Mouse (Mus musculus): Measurements from ENCODE around the gene Slc2a4. TPM values are rescaled to one million over a fixed set of nuclear protein-coding genes. Genes with fewer than 3 reads are reported as not detected.

The Slc2a4 gene
- polyA plus RNA-seq, 1 experiment from 2014 or later = 19.0 TPM

- Histone ChIP-seq H3K27me3 (ENCODE audit: insufficient read depth, low read length) (no peaks in the 10 kb centered on the region), H3K9me3 (ENCODE audit: low read depth, low read length) (no peaks in the 10 kb centered on the region), H3K4me2 (peak within 1 kb of the TSS; percentile 99), H3K4me3 (ENCODE audit: low read depth, low read length) (peak within 1 kb of the TSS; percentile 84), H3K9ac (peak within 1 kb of the TSS; percentile 89), H3K36me3 (ENCODE audit: insufficient read depth) (peaks cover 23% of the 10 kb centered on the region), H3K4me1 (ENCODE audit: insufficient read depth) (0 out of 2 replicates have a peak, but pooled peaks cover 5% of the 10 kb centered on the region), H3K27ac (ENCODE audit: low read depth) (peak within 1 kb of the TSS; percentile 98)
- WGBS = under 1% methylated on average over 38 of the region's 38 CpGs
- TF ChIP-seq CTCF (IDR thresholded peaks at IDR 0.05; ENCODE audit: low read depth) = no peak
- peak; percentile 96 for DNase-seq
- peak; percentile 93 for ATAC-seq (ENCODE audit: insufficient read depth)
These were observed 47.2 kb downstream of the Slc2a4 start, which contains the start of the genes 2810408A11Rik and Neurl4 for GRCm38 (mm10) chr11:69900471-69901405. 2810408A11Rik (minus strand) TSS chr11:69900987. Neurl4 (plus strand) TSS chr11:69901072.

GRCm38 (mm10) chr11:69899870-69900269, 48.1 kb downstream of the Slc2a4 start:
- H3K9ac ChIP-seq = peak overlapping the region; percentile 89
- peaks cover 15% of the 10 kb centered on the region for H3K36me3 ChIP-seq (ENCODE audit: insufficient read depth)
- no peaks in the 10 kb centered on the region for H3K9me3 ChIP-seq (ENCODE audit: low read depth, low read length)
- peak; percentile 47 for DNase-seq
- H3K27me3 ChIP-seq (ENCODE audit: insufficient read depth, low read length) = no peaks in the 10 kb centered on the region
- peak overlapping the region; percentile 99 for H3K4me2 ChIP-seq
- 16% methylated on average over 4 of the region's 4 CpGs for WGBS
- no peak for TF ChIP-seq CTCF (IDR thresholded peaks at IDR 0.05; ENCODE audit: low read depth)
- H3K27ac ChIP-seq (ENCODE audit: low read depth) = peak overlapping the region; percentile 12; the same call in 1 of the 2 replicates
- ATAC-seq (ENCODE audit: insufficient read depth) = no peak
- H3K4me1 ChIP-seq (ENCODE audit: insufficient read depth) = 0 out of 2 replicates have a peak, but pooled peaks cover 5% of the 10 kb centered on the region
- peak overlapping the region; percentile 84 for H3K4me3 ChIP-seq (ENCODE audit: low read depth, low read length)

- H3K36me3 ChIP-seq (ENCODE audit: insufficient read depth) = no peaks in the 10 kb centered on the region
- 0 out of 2 replicates have a peak, but pooled peaks cover 8% of the 10 kb centered on the region for H3K4me1 ChIP-seq (ENCODE audit: insufficient read depth)
- ATAC-seq (ENCODE audit: insufficient read depth) (no peak), DNase-seq (no peak)
- 60% methylated on average over 4 of the region's 4 CpGs for WGBS
- H3K27me3 ChIP-seq (ENCODE audit: insufficient read depth, low read length) = no peaks in the 10 kb centered on the region
- no peak within 1 kb of the TSS for H3K27ac ChIP-seq (ENCODE audit: low read depth)
- H3K9me3 ChIP-seq (ENCODE audit: low read depth, low read length) = no peaks in the 10 kb centered on the region
- H3K9ac ChIP-seq = no peak within 1 kb of the TSS
- no peak within 1 kb of the TSS for H3K4me3 ChIP-seq (ENCODE audit: low read depth, low read length)
- H3K4me2 ChIP-seq = no peak within 1 kb of the TSS
- TF ChIP-seq CTCF (IDR thresholded peaks at IDR 0.05; ENCODE audit: low read depth) = no peak
These were observed 52.7 kb downstream of the Slc2a4 start, which contains the start of gene Acap1 for GRCm38 (mm10) chr11:69895291-69895690. Acap1 (minus strand) TSS chr11:69895539.

GRCm38 (mm10) chr11:69894671-69895070, 53.3 kb downstream of the Slc2a4 start:
- no peak for ATAC-seq (ENCODE audit: insufficient read depth)
- Histone ChIP-seq H3K27ac (ENCODE audit: low read depth) (no peak overlapping the region), H3K4me2 (no peak overlapping the region), H3K9ac (no peak overlapping the region), H3K9me3 (ENCODE audit: low read depth, low read length) (no peaks in the 10 kb centered on the region), H3K27me3 (ENCODE audit: insufficient read depth, low read length) (no peaks in the 10 kb centered on the region), H3K4me1 (ENCODE audit: insufficient read depth) (0 out of 2 replicates have a peak, but pooled peaks cover 5% of the 10 kb centered on the region), H3K36me3 (ENCODE audit: insufficient read depth) (no peaks in the 10 kb centered on the region), H3K4me3 (ENCODE audit: low read depth, low read length) (no peak overlapping the region)
- TF ChIP-seq CTCF (IDR thresholded peaks at IDR 0.05; ENCODE audit: low read depth) = no peak
- 75% methylated on average over 5 of the region's 5 CpGs for WGBS
- no peak for DNase-seq

Small RNAs within 50 kb of the gene (microRNA-seq; reads per million reads assigned to microRNA genes)
- not detected for gene Gm44349 (ENCODE audit: borderline number of aligned reads)

Other genes starting within 250 kb of the Slc2a4 start
- 50.4 and 50.5 TPM in 2 replicates for gene Polr2a, start 189.6 kb downstream of the Slc2a4 start, polyA plus RNA-seq (2014; fragmentation: Nextera tagmentation; extraction: Ambion mirVana)
- 0.12 and 0.20 TPM in 2 replicates for gene Slc35g3, start 186.2 kb downstream of the Slc2a4 start, polyA plus RNA-seq (2014; fragmentation: Nextera tagmentation; extraction: Ambion mirVana)
- 2.5 TPM in 2 replicates for gene Zbtb4, start 182.3 kb downstream of the Slc2a4 start, polyA plus RNA-seq (2014; fragmentation: Nextera tagmentation; extraction: Ambion mirVana)
- 12.1 and 14.6 TPM in 2 replicates for gene Chrnb1, start 152.2 kb downstream of the Slc2a4 start, polyA plus RNA-seq (2014; fragmentation: Nextera tagmentation; extraction: Ambion mirVana)
- gene Fgf11, start 146.3 kb downstream of the Slc2a4 start, polyA plus RNA-seq (2014; fragmentation: Nextera tagmentation; extraction: Ambion mirVana) = 1.6 TPM in 2 replicates
- 4.3 and 5.0 TPM in 2 replicates for gene Tmem102, start 142.6 kb downstream of the Slc2a4 start, polyA plus RNA-seq (2014; fragmentation: Nextera tagmentation; extraction: Ambion mirVana)
- gene Gm39566, start 132.9 kb downstream of the Slc2a4 start, polyA plus RNA-seq (2014; fragmentation: Nextera tagmentation; extraction: Ambion mirVana) = not detected in 2 replicates
- gene Spem2, start 129.7 kb downstream of the Slc2a4 start, polyA plus RNA-seq (2014; fragmentation: Nextera tagmentation; extraction: Ambion mirVana) = not detected in 2 replicates
- not detected in 2 replicates for gene Spem1, start 126.0 kb downstream of the Slc2a4 start, polyA plus RNA-seq (2014; fragmentation: Nextera tagmentation; extraction: Ambion mirVana)
- gene Nlgn2, start 110.4 kb downstream of the Slc2a4 start, polyA plus RNA-seq (2014; fragmentation: Nextera tagmentation; extraction: Ambion mirVana) = 6.6 and 7.8 TPM in 2 replicates
- gene Tmem256, start 109.7 kb downstream of the Slc2a4 start, polyA plus RNA-seq (2014; fragmentation: Nextera tagmentation; extraction: Ambion mirVana) = 443 and 457 TPM in 2 replicates
- 115 and 118 TPM in 2 replicates for gene Plscr3, start 101.8 kb downstream of the Slc2a4 start, polyA plus RNA-seq (2014; fragmentation: Nextera tagmentation; extraction: Ambion mirVana)
- 5.9 and 6.1 TPM in 2 replicates for gene Tnk1, start 89.5 kb downstream of the Slc2a4 start, polyA plus RNA-seq (2014; fragmentation: Nextera tagmentation; extraction: Ambion mirVana)
- not detected in 2 replicates for gene Tmem95, start 70.2 kb downstream of the Slc2a4 start, polyA plus RNA-seq (2014; fragmentation: Nextera tagmentation; extraction: Ambion mirVana)
- gene Kctd11, start 66.8 kb downstream of the Slc2a4 start, polyA plus RNA-seq (2014; fragmentation: Nextera tagmentation; extraction: Ambion mirVana) = 6.2 and 7.5 TPM in 2 replicates
- 0.38 and 0.83 TPM in 2 replicates for gene Acap1, start 52.6 kb downstream of the Slc2a4 start, polyA plus RNA-seq (2014; fragmentation: Nextera tagmentation; extraction: Ambion mirVana)
- 11.3 and 14.1 TPM in 2 replicates for gene 2810408A11Rik, start 47.2 kb downstream of the Slc2a4 start, polyA plus RNA-seq (2014; fragmentation: Nextera tagmentation; extraction: Ambion mirVana)
- gene Neurl4, start 47.1 kb downstream of the Slc2a4 start, polyA plus RNA-seq (2014; fragmentation: Nextera tagmentation; extraction: Ambion mirVana) = 12.5 and 13.1 TPM in 2 replicates
- gene Gps2, start 34.3 kb downstream of the Slc2a4 start, polyA plus RNA-seq (2014; fragmentation: Nextera tagmentation; extraction: Ambion mirVana) = 67.5 and 78.6 TPM in 2 replicates
- gene Eif5a, start 26.2 kb downstream of the Slc2a4 start, polyA plus RNA-seq (2014; fragmentation: Nextera tagmentation; extraction: Ambion mirVana) = 1,945 and 2,006 TPM in 2 replicates
- gene Ybx2, start 12.4 kb downstream of the Slc2a4 start, polyA plus RNA-seq (2014; fragmentation: Nextera tagmentation; extraction: Ambion mirVana) = 4.7 and 6.1 TPM in 2 replicates
- gene Cldn7, start 16.6 kb upstream of the Slc2a4 start, polyA plus RNA-seq (2014; fragmentation: Nextera tagmentation; extraction: Ambion mirVana) = 76.7 and 86.4 TPM in 2 replicates
- gene Ctdnep1, start 33.0 kb upstream of the Slc2a4 start, polyA plus RNA-seq (2014; fragmentation: Nextera tagmentation; extraction: Ambion mirVana) = 25.4 and 28.3 TPM in 2 replicates
- gene Elp5, start 34.3 kb upstream of the Slc2a4 start, polyA plus RNA-seq (2014; fragmentation: Nextera tagmentation; extraction: Ambion mirVana) = 108 and 113 TPM in 2 replicates
- 444 and 455 TPM in 2 replicates for gene Gabarap, start 43.0 kb upstream of the Slc2a4 start, polyA plus RNA-seq (2014; fragmentation: Nextera tagmentation; extraction: Ambion mirVana)
- 41.1 and 42.8 TPM in 2 replicates for gene Phf23, start 47.6 kb upstream of the Slc2a4 start, polyA plus RNA-seq (2014; fragmentation: Nextera tagmentation; extraction: Ambion mirVana)
- 36.2 and 40.8 TPM in 2 replicates for gene Dvl2, start 52.4 kb upstream of the Slc2a4 start, polyA plus RNA-seq (2014; fragmentation: Nextera tagmentation; extraction: Ambion mirVana)
- 57.6 and 58.9 TPM in 2 replicates for gene Acadvl, start 67.2 kb upstream of the Slc2a4 start, polyA plus RNA-seq (2014; fragmentation: Nextera tagmentation; extraction: Ambion mirVana)
- 5.9 and 7.4 TPM in 2 replicates for gene Dlg4, start 68.8 kb upstream of the Slc2a4 start, polyA plus RNA-seq (2014; fragmentation: Nextera tagmentation; extraction: Ambion mirVana)
- gene Asgr1, start 105.9 kb upstream of the Slc2a4 start, polyA plus RNA-seq (2014; fragmentation: Nextera tagmentation; extraction: Ambion mirVana) = not detected in 2 replicates
- 0.47 and 0.78 TPM in 2 replicates for gene Asgr2, start 144.5 kb upstream of the Slc2a4 start, polyA plus RNA-seq (2014; fragmentation: Nextera tagmentation; extraction: Ambion mirVana)
- gene Mgl2, start 182.1 kb upstream of the Slc2a4 start, polyA plus RNA-seq (2014; fragmentation: Nextera tagmentation; extraction: Ambion mirVana) = 5.9 and 6.4 TPM in 2 replicates
- 0.18 and 1.1 TPM in 2 replicates for gene Clec10a, start 208.0 kb upstream of the Slc2a4 start, polyA plus RNA-seq (2014; fragmentation: Nextera tagmentation; extraction: Ambion mirVana)

All from lung, embryonic 14.5 days (tissue).